Mouse (Mus musculus) neural tube, embryonic 11.5 days (tissue): ENCODE measurements around the gene Zfp810. TPM values are rescaled to one million over a fixed set of nuclear protein-coding genes. Genes with fewer than 3 reads are reported as not detected.

Source experiments
- ATAC-seq: fragments of 200-750 bp; cut with Nextera tagmentation; 2 replicates; pipeline ENCODE4 v1.8.0; 2017; ENCODE audit warnings: moderate number of reproducible peaks, mild to moderate bottlenecking, moderate TSS enrichment, moderate library complexity; ENCODE audit not compliant: insufficient read depth, low FRiP score, low TSS enrichment
- DNase-seq: peaks from one replicate; pipeline ENCODE4 v3.0.0-alpha.2; 2015; ENCODE audit warnings: low spot score
- H3K27ac ChIP-seq: fragments of 300-500 bp; sonication (generic); 2 replicates; pipeline ENCODE4 v1.5.1; 2014; ENCODE audit warnings: low read depth, mild to moderate bottlenecking, low read length
- H3K27me3 ChIP-seq: fragments of 300-500 bp; sonication (generic); 2 replicates; pipeline ENCODE4 v1.6.1; 2014; ENCODE audit warnings: mild to moderate bottlenecking, low read length, mixed read lengths; ENCODE audit not compliant: control insufficient read depth, insufficient read depth
- H3K36me3 ChIP-seq: fragments of 300-500 bp; sonication (generic); 2 replicates; pipeline ENCODE4 v1.6.1; 2014; ENCODE audit warnings: mild to moderate bottlenecking, low read length, moderate library complexity, mixed read lengths; ENCODE audit not compliant: control insufficient read depth, insufficient read depth
- H3K4me1 ChIP-seq: fragments of 300-500 bp; sonication (generic); 2 replicates; pipeline ENCODE4 v1.6.1; 2014; ENCODE audit warnings: low read length, mixed read lengths; ENCODE audit not compliant: control insufficient read depth, insufficient read depth
- H3K4me2 ChIP-seq: fragments of 300-500 bp; sonication (generic); 2 replicates; pipeline ENCODE4 v1.6.1; 2014; ENCODE audit warnings: low read depth, mild to moderate bottlenecking, moderate library complexity
- H3K4me3 ChIP-seq: fragments of 300-500 bp; sonication (generic); 2 replicates; pipeline ENCODE4 v1.5.1; 2014; ENCODE audit warnings: low read depth, low read length
- H3K9ac ChIP-seq: fragments of 300-500 bp; sonication (generic); 2 replicates; pipeline ENCODE4 v1.6.1; 2014; ENCODE audit warnings: mild to moderate bottlenecking, low read length
- H3K9me3 ChIP-seq: fragments of 300-500 bp; sonication (generic); 2 replicates; pipeline ENCODE4 v1.6.1; 2016; ENCODE audit warnings: low read length; ENCODE audit not compliant: control insufficient read depth
- WGBS: fragments of 180-500 bp; shearing (Covaris S2); extraction: QIAGEN DNeasy Blood & Tissue Kit; methylation state at CpG from one replicate; pipeline ENCODE4 v1.1.7; 2014; 5-methylcytosine and 5-hydroxymethylcytosine counted together
- polyA plus RNA-seq: library from polyadenylated mRNA; unstranded; fragments of >200 nt; fragmentation: Nextera tagmentation; extraction: Ambion mirVana; gene quantifications from 2 replicates; pipeline ENCODE4 v1.2.1, GENCODE M21; 2014

Gene Zfp810
- polyA plus RNA-seq, 1 experiment from 2014 or later = 30.1 TPM

DNA sequence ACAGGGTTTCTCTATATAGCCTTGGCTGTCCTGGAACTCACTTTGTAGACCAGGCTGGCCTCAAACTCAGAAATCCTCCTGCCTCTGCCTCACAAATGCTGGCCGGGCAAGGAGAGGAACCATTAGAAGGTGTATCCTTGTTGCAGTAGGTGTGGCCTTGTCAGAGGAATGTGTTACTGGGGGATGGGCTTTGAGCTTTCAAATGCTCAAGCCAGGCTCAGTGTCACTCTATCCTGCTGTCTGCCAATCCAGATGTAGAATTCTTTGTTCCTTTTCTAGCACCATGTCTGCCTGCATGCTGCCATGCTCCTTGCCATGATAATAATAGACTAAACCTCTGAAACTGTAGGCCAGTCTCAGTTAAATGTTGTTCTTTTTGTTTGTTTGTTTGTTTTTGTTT is 5.2 kb downstream of the Zfp810 start:
- Histone ChIP-seq H3K36me3 (peaks cover 28% of the 10 kb centered on the region), H3K27me3 (no peaks in the 10 kb centered on the region), H3K4me1 (no peaks in the 10 kb centered on the region), H3K9ac (no peak overlapping the region), H3K4me3 (no peak overlapping the region), H3K4me2 (no peak overlapping the region), H3K27ac (no peak overlapping the region), H3K9me3 (no peaks in the 10 kb centered on the region)
- DNase-seq (no peak), ATAC-seq (no peak)
- 95% methylated on average over 1 of the region's 1 CpGs for WGBS

DNA sequence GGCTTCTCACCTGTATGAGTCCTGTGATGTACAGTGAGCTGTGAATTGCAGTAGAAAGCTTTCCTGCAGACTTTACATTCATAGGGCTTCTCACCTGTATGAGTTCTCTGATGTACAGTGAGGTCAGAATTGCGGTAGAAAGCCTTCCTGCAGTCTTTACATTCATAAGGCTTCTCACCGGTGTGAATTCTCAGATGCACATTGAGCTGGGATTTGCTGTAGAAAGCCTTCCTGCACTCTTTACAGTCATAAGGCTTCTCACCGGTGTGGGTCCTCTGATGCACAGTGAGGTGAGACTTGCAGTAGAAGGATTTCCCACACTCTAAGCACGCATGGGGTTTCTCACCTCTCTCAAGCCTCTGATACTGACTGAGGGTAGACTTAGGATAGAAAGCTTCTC is 28.7 kb downstream of the Zfp810 start:
- peaks cover 42% of the 10 kb centered on the region for H3K9me3 ChIP-seq

DNA sequence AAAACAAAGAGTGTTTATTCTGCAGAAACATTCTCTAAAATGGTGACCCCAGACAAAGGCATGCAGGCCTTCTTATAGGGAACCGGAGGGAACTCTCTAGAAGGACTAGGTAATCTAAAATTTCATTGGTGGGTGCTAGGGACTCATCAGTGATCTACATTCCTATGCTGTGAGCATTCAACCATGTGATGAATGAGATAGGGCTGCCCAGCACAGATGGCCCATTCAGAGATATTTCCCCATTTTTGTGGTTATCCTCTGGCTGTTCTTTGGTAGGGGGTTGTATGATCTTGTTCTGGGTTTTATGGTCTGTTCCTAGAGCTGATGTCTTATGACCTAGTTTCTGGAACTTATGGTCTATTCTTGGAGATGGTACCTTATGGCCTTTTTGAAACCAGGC is 38.6 kb downstream of the Zfp810 start:
- H3K4me3 ChIP-seq = no peak overlapping the region
- no peak overlapping the region for H3K4me2 ChIP-seq
- peaks cover 6% of the 10 kb centered on the region; the same call in 1 of the 2 replicates for H3K9me3 ChIP-seq
- WGBS = 92% methylated on average over 1 of the region's 1 CpGs
- no peak overlapping the region for H3K9ac ChIP-seq
- no peak for ATAC-seq
- no peaks in the 10 kb centered on the region for H3K4me1 ChIP-seq
- H3K27ac ChIP-seq = no peak overlapping the region
- no peak for DNase-seq
- H3K27me3 ChIP-seq = no peaks in the 10 kb centered on the region
- no peaks in the 10 kb centered on the region for H3K36me3 ChIP-seq

More for the DNA sequence above, 28.7 kb downstream of the Zfp810 start:
- ATAC-seq (no peak), DNase-seq (no peak)
- Histone ChIP-seq H3K9ac (no peak overlapping the region), H3K4me1 (no peaks in the 10 kb centered on the region), H3K4me2 (no peak overlapping the region), H3K27ac (no peak overlapping the region), H3K4me3 (no peak overlapping the region), H3K36me3 (peaks cover 60% of the 10 kb centered on the region), H3K27me3 (no peaks in the 10 kb centered on the region)
- 93% methylated on average over 4 of the region's 4 CpGs for WGBS

DNA sequence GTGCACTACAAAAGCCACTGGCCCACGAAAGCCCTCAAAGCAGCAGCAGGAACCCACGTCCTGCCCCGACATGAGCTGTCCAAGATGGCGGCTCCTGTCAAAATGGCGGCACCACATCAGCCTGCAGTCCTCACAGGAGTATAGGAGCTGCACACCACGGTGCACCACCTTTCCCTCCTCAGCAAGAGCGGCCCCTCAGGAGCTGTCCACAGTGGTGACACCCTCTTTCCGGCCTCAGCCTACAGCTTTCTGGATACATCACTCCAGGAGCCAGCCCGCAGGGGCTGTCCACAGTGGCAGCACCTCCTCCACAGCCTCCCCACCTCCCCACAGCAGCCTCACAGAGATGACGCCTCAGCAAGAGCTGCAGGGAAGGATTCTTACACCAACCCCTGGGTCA is 44.8 kb downstream of the Zfp810 start:
- no peaks in the 10 kb centered on the region for H3K27me3 ChIP-seq
- WGBS = 90% methylated on average over 10 of the region's 10 CpGs
- H3K4me1 ChIP-seq = no peaks in the 10 kb centered on the region
- no peak overlapping the region for H3K9ac ChIP-seq
- DNase-seq = no peak
- H3K36me3 ChIP-seq = no peaks in the 10 kb centered on the region
- no peak overlapping the region for H3K27ac ChIP-seq
- no peak for ATAC-seq
- no peak overlapping the region for H3K4me2 ChIP-seq
- H3K9me3 ChIP-seq = no peaks in the 10 kb centered on the region
- H3K4me3 ChIP-seq = no peak overlapping the region

DNA sequence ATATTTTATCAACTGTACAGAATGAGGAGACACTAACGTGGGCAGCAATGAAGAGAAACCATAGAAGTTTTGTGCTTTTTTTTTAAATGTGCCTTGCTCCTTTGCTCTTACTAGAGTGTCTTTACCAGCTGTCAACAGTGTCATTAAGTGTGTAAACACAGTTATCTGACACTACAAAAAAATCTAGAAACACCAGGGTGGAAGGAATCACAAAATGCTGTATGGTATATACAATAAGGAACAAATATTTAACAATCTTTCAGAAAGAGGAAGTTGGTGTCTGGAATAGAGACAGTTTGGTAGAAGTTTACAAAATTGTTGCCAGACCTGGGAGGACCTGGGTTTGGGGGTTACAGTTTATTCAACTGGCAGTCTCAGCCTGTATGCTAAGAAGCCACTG is 45.9 kb downstream of the Zfp810 start:
- Histone ChIP-seq H3K4me2 (no peak overlapping the region), H3K4me3 (no peak overlapping the region), H3K9me3 (no peaks in the 10 kb centered on the region), H3K27me3 (no peaks in the 10 kb centered on the region), H3K27ac (no peak overlapping the region), H3K36me3 (no peaks in the 10 kb centered on the region), H3K4me1 (no peaks in the 10 kb centered on the region), H3K9ac (no peak overlapping the region)
- ATAC-seq (no peak), DNase-seq (no peak)
- WGBS = 83% methylated on average over 1 of the region's 1 CpGs

DNA sequence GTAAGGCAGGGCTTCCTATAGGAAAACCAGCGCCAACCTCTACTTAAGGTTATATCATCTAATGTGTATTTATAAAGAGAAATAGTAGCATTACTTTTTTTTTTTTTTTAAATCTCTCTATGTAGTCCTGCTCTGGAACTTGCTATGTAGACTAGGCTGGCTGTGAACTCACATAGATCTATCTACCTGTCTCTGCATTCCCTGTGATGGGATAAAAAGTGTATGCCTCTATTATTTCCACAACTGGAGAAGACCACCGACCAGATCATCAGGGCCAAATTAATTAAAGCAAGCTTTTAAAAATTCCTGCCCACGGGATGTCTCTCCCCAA is 47.4 kb downstream of the Zfp810 start:
- H3K36me3 ChIP-seq = peaks cover 7% of the 10 kb centered on the region; the same call in 1 of the 2 replicates
- ATAC-seq (no peak), DNase-seq (no peak)
- H3K4me2 ChIP-seq = peak overlapping the region; percentile 67
- H3K27ac ChIP-seq = no peak overlapping the region
- 36% methylated on average over 3 of the region's 3 CpGs for WGBS
- no peak overlapping the region for H3K9ac ChIP-seq
- no peaks in the 10 kb centered on the region for H3K4me1 ChIP-seq
- peak overlapping the region; percentile 56 for H3K4me3 ChIP-seq
- H3K9me3 ChIP-seq = peaks cover 3% of the 10 kb centered on the region; the same call in 1 of the 2 replicates
- no peaks in the 10 kb centered on the region for H3K27me3 ChIP-seq

DNA sequence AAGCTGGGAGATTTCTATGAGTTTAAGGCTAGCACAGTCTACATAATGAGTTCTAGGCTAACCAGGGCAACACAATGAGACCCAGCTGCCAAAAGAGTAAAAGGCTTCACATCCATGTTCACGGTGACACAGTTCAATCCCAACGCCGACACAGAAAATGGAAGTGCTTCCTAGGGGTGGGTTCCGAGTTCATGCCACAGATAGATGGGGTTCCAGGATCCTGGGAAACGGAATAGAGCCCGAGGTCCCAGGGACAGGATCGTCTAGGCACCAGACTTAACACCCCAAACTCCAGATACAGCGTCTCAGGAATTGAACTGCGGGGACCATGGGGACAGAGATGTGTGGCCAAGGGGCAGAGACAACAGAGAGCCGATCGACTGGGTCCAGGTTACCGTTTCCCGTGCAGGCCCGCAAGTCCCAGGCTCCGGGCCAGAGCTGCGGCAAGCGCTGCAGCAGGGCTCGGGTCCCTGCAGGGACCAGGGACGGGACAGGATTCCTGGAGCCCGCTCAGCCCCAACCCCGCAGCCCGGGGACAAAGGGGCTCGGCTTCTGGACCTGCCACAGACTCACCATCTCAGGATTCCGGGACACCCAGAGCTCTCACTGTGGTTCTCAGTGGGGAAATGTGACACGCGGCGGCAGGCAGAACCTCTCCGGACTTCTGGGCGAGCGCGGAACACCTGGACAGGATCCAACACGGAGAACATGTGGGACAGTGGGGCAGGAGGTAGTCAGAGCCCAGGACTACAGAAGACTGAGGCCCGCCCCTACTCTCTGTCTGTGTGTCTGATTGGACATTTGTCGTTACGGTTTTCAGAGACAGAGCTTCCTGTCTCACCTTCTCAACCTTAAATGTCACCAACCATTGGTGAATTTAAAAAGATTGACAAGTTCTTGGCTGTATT is 48.0 kb downstream of the Zfp810 start, which contains the start of gene Zfp599:
Gene Zfp599 (minus strand): TSS at position 712 of the 908 bp plus-strand sequence.
- Histone ChIP-seq H3K27ac (no peak within 1 kb of the TSS), H3K36me3 (peaks cover 7% of the 10 kb centered on the region; the same call in 1 of the 2 replicates), H3K4me2 (peak within 1 kb of the TSS; percentile 67), H3K9ac (peak within 1 kb of the TSS; percentile 81), H3K27me3 (no peaks in the 10 kb centered on the region), H3K4me3 (peak within 1 kb of the TSS; percentile 56), H3K4me1 (no peaks in the 10 kb centered on the region), H3K9me3 (peaks cover 3% of the 10 kb centered on the region; the same call in 1 of the 2 replicates)
- WGBS = under 1% methylated on average over 35 of the region's 35 CpGs
- ATAC-seq (peak; percentile 76; the same call in 1 of the 2 replicates), DNase-seq (peak; percentile 64)

DNA sequence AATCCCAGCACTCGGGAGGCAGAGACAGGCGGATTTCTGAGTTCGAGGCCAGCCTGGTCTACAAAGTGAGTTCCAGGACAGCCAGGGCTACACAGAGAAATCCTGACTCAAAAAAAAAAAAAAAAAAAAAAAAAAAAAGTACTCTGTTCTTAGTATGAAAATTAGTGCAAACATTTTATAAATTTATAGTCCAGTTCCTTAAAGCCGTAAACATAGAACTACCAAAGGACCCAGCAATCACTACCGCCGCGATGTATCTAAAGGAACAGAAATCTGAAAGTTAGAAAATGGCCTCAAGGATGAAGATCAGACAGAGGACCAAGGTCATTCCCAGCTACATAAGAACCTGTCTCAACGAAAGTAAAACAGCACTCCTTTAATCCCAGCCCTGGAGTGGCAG is 48.7 kb downstream of the Zfp810 start:
- ATAC-seq (no peak), DNase-seq (no peak)
- H3K4me2 ChIP-seq = peak overlapping the region; percentile 67
- H3K4me3 ChIP-seq = peak overlapping the region; percentile 56
- no peaks in the 10 kb centered on the region for H3K4me1 ChIP-seq
- 84% methylated on average over 8 of the region's 8 CpGs for WGBS
- H3K9me3 ChIP-seq = peaks cover 6% of the 10 kb centered on the region; the same call in 1 of the 2 replicates
- no peak overlapping the region; the same call in 1 of the 2 replicates for H3K9ac ChIP-seq
- no peak overlapping the region for H3K27ac ChIP-seq
- H3K36me3 ChIP-seq = peaks cover 11% of the 10 kb centered on the region; the same call in 1 of the 2 replicates
- no peaks in the 10 kb centered on the region for H3K27me3 ChIP-seq

DNA sequence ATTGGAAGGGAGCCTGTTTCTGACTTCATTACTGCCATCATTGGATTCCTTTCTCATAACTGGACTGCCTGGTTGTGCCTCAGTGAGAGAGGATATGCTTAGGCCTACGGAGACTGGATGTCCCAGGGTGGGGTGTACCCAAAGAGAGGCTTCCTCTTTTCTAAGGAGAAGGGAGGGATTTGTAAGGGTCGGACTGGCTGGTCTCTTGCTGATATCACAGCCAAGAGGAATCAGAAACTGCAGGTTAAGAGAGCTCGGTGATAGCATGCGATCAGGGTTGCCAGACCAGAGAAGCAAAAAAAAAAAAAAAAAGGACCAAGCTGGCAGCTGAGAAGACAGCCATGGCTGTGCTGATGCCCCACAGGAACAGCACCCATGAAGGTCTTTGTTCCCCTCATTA is 50.9 kb downstream of the Zfp810 start:
- Histone ChIP-seq H3K4me3 (no peak overlapping the region), H3K9ac (no peak overlapping the region), H3K4me1 (no peaks in the 10 kb centered on the region), H3K36me3 (peaks cover 14% of the 10 kb centered on the region; the same call in 1 of the 2 replicates), H3K4me2 (no peak overlapping the region), H3K27me3 (no peaks in the 10 kb centered on the region), H3K27ac (no peak overlapping the region), H3K9me3 (peaks cover 6% of the 10 kb centered on the region; the same call in 1 of the 2 replicates)
- no peak for DNase-seq
- WGBS = 97% methylated on average over 4 of the region's 4 CpGs
- ATAC-seq = no peak
